ENCODE assay signal across 9 mouse cellular contexts in the genomic region with DNA sequence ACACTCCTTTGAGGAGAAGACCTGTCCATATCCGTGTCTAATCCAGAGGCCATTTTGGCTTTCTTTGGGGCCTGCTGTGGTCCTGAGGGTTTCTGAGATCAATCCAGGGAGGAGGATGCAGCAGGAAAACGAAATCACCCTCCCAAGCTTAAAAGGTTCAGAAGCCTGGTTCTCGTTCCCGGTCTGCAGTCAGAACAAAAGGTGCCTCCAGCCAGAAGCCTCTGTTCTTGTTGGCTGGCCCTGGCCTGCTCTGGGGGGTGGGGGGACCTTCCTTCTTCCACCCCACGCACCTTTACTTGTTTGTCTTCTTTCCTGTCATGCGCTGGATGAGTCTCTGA. TPM values are rescaled to one million over a fixed set of nuclear protein-coding genes. Genes with fewer than 3 reads are reported as not detected.
DNase-seq lines count a peak whose midpoint lies in the region; ATAC-seq and TF ChIP-seq lines count a peak whose summit lies in the region.
"Had no signal": no experiment of that assay in that cellular context is flagged by ENCODE, and none has a peak within 500 bp of the region (broad histone marks: within the 10 kb centered on the region; RNA-seq: fewer than 3 reads in every experiment).

No protein-coding gene starts in this region.

- H3K27me3 ChIP-seq in heart, embryonic 12.5 days (replicated peaks) = 0 out of 2 replicates have a peak, but pooled peaks cover 5% of the 10 kb centered on the region
- H3K27me3 ChIP-seq in E14TG2a.4 (ENCODE audit: insufficient read depth, low read length) = 0 out of 2 replicates have a peak, but pooled peaks cover 16% of the 10 kb centered on the region
- no peaks in the 10 kb centered on the region for H3K27me3 ChIP-seq in hindbrain, embryonic 10.5 days (ENCODE audit: insufficient read depth, poor library complexity, severe bottlenecking)
- H3K27me3 ChIP-seq in midbrain, embryonic 10.5 days (ENCODE audit: low read depth, poor library complexity, severe bottlenecking) = no peaks in the 10 kb centered on the region

- no peak for TF ChIP-seq CTCF in E14TG2a.4 (conservative IDR thresholded peaks at IDR 0.05; ENCODE audit: low read length)

- ATAC-seq in heart, embryonic 12.5 days (ENCODE audit: insufficient number of reproducible peaks, low FRiP score) = no peak
- no peak for ATAC-seq in monocyte, adult 5-6 weeks (replicated peaks; ENCODE audit: insufficient number of reproducible peaks, low FRiP score, low TSS enrichment, poor library complexity, severe bottlenecking)

- H3K36me3 ChIP-seq in heart, embryonic 12.5 days = peaks cover 29% of the 10 kb centered on the region
- peaks cover 18% of the 10 kb centered on the region for H3K36me3 ChIP-seq in E14TG2a.4 (ENCODE audit: insufficient read depth, low read length)
- peaks cover 29% of the 10 kb centered on the region for H3K36me3 ChIP-seq in hindbrain, embryonic 10.5 days
- peaks cover 30% of the 10 kb centered on the region for H3K36me3 ChIP-seq in midbrain, embryonic 10.5 days

- H3K4me3 ChIP-seq in heart, embryonic 12.5 days = peak overlapping the region; percentile 14; the same call in 1 of the 2 replicates
- 0 out of 2 replicates have a peak overlapping the region, but pooled peaks have one; percentile 10 for H3K4me3 ChIP-seq in E14TG2a.4 (replicated peaks; ENCODE audit: low read length)
- H3K4me3 ChIP-seq in hindbrain, embryonic 10.5 days = peak overlapping the region; percentile 34
- peak overlapping the region; percentile 42 for H3K4me3 ChIP-seq in midbrain, embryonic 10.5 days
- H3K4me3 ChIP-seq: left cerebral cortex, adult 2 months had no signal

- no peak overlapping the region for H3K9ac ChIP-seq in heart, embryonic 12.5 days

- H3K4me1 ChIP-seq in heart, embryonic 12.5 days (replicated peaks) = peaks cover 13% of the 10 kb centered on the region
- H3K4me1 ChIP-seq in E14TG2a.4 (replicated peaks; ENCODE audit: low read depth, low read length) = peaks cover 40% of the 10 kb centered on the region
- peaks cover 22% of the 10 kb centered on the region for H3K4me1 ChIP-seq in hindbrain, embryonic 10.5 days (replicated peaks)
- H3K4me1 ChIP-seq in midbrain, embryonic 10.5 days = peaks cover 17% of the 10 kb centered on the region

- WGBS in heart, embryonic 12.5 days = 29% methylated on average over 6 of the region's 6 CpGs
- WGBS in hindbrain, embryonic 10.5 days = 18% methylated on average over 6 of the region's 6 CpGs
- WGBS in midbrain, embryonic 10.5 days = 21% methylated on average over 6 of the region's 6 CpGs

- no peak overlapping the region for H3K27ac ChIP-seq in heart, embryonic 12.5 days (ENCODE audit: poor library complexity, severe bottlenecking)
- peak overlapping the region; percentile 69 for H3K27ac ChIP-seq in hindbrain, embryonic 10.5 days
- H3K27ac ChIP-seq in midbrain, embryonic 10.5 days (replicated peaks) = peak overlapping the region; percentile 83
- H3K27ac ChIP-seq: left cerebral cortex, adult 2 months had no signal

- DNase-seq in heart, adult 9 months (ENCODE audit: low spot score in 2 of 2) = no peak
- no peak for DNase-seq in hindbrain, embryonic 10.5 days (ENCODE audit: low spot score)
- no peak for DNase-seq in midbrain, embryonic 10.5 days (ENCODE audit: low spot score)
- no peak for DNase-seq in right cerebral cortex, adult 2 months (ENCODE audit: low spot score in 2 of 2)
- DNase-seq in kidney, adult 18-20 months = no peak

- peaks cover 19% of the 10 kb centered on the region for H3K9me3 ChIP-seq in heart, embryonic 12.5 days (replicated peaks)
- peaks cover 17% of the 10 kb centered on the region for H3K9me3 ChIP-seq in E14TG2a.4 (ENCODE audit: low read length)
- H3K9me3 ChIP-seq in hindbrain, embryonic 10.5 days = peaks cover 17% of the 10 kb centered on the region
- peaks cover 18% of the 10 kb centered on the region for H3K9me3 ChIP-seq in midbrain, embryonic 10.5 days (replicated peaks)

- H3K4me2 ChIP-seq in heart, embryonic 12.5 days = peak overlapping the region; percentile 62

RNA-seq across cellular contexts. Expression of a gene that starts 17.2 kb away (rescaled TPM):
- 45.5 and 46.1 TPM in 2 replicates for polyA plus RNA-seq in heart, embryonic 12.5 days (2016; fragmentation: Nextera tagmentation; extraction: Ambion mirVana)
- polyA plus RNA-seq in hindbrain, embryonic 10.5 days (2016; fragmentation: Nextera tagmentation; extraction: Ambion mirVana) = 35.0 and 37.6 TPM in 2 replicates
- polyA plus RNA-seq in midbrain, embryonic 10.5 days (2016; fragmentation: Nextera tagmentation; extraction: Ambion mirVana) = 41.2 and 44.9 TPM in 2 replicates
- total RNA-seq in monocyte, adult 5-6 weeks (2017) = 12.7 to 23.3 TPM (median 20.4 TPM) in 3 replicates

RNA-seq across cellular contexts. Expression of a gene that starts 51.2 kb away (rescaled TPM):
- 10.5 and 11.2 TPM in 2 replicates for polyA plus RNA-seq in heart, embryonic 12.5 days (2016; fragmentation: Nextera tagmentation; extraction: Ambion mirVana)
- polyA plus RNA-seq in hindbrain, embryonic 10.5 days (2016; fragmentation: Nextera tagmentation; extraction: Ambion mirVana) = 8.3 and 9.1 TPM in 2 replicates
- 7.8 and 12.2 TPM in 2 replicates for polyA plus RNA-seq in midbrain, embryonic 10.5 days (2016; fragmentation: Nextera tagmentation; extraction: Ambion mirVana)
- 53.2 to 57.0 TPM (median 54.4 TPM) in 3 replicates for total RNA-seq in monocyte, adult 5-6 weeks (2017)
